Mouse (Mus musculus) gastrocnemius, postnatal 25 days (tissue): ENCODE results near the gene Col6a5. TPM values are rescaled to one million over a fixed set of nuclear protein-coding genes. Genes with fewer than 3 reads are reported as not detected.
A peak's percentile ranks its signal among the peaks of the same experiment; 100 is the strongest.
"Not testable (repeated sequence)": the region's sequence is repeated elsewhere in the genome, so short reads cannot be mapped to it uniquely, and the experiment has no call there.

Experiments
- DNase-seq: peaks from one replicate; pipeline ENCODE4 v3.0.0; 2022
- total RNA-seq, 2 experiments: library from RNA; stranded (reverse); gene quantifications; 1 replicate in 1 of 2; 2 replicates in 1 of 2; pipeline ENCODE4 v1.2.3; 2021

Gene Col6a5
- total RNA-seq, 2 experiments from 2014 or later: 0.19 to 0.54 TPM

DNA sequence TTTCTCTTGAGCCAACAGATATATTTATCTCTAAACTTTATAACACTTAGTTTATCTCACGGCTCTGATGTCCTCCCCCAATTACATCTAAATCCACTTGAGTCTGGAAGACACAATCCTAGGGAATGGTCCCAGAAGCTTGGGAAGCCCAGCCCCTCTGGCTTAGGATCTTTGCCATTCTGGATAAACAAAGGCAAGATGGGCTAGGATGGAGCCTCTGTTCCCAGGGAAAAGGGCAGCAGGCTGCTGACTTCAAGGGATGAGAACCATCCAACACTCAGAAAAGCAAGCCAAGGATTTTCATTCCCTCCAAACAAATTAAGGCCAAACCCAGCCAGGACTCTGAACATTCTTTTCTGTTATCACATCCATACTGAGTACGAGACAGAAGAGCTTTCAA, 51.1 kb downstream of the Col6a5 start:
- no peak for DNase-seq

DNA sequence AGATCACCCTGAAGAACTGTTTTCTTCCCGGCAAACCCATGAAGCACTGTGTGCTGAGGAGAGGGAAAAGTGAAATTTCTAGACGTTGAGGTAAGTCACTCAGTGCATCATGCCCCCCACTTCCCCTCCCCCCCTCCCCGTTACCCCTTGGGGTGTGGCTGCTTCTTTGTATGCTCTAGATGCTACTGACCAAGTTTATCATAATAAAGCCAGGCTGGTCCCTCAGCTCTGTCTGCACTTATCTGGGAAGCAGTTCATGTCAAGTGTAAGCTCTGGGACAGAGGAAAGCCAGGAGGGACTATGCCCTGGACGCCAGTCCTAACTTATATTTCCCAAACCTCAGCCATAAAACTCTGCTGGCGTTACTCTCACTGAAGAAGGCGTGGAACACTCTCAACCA, 53.0 kb downstream of the Col6a5 start:
- DNase-seq: no peak

DNA sequence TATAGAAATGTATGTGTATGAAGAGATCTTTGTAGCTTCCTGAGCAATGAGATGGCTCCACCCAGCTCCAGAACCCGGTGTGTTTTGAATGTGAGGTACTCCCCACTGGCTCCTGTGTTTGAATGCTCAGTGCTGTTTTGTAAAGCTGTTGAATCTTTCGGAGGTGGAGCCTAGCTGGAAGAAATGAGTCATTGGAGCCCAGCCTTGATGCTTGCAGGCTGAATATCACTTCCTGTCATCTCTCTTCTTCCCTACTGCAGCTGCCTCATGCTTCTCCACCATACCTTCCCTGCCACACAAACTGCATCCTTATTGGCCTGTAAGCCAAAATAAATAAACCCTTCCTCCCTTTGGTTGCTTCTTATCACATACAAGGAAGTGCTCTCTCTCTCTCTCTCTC, 72.9 kb downstream of the Col6a5 start:
- no peak for DNase-seq

DNA sequence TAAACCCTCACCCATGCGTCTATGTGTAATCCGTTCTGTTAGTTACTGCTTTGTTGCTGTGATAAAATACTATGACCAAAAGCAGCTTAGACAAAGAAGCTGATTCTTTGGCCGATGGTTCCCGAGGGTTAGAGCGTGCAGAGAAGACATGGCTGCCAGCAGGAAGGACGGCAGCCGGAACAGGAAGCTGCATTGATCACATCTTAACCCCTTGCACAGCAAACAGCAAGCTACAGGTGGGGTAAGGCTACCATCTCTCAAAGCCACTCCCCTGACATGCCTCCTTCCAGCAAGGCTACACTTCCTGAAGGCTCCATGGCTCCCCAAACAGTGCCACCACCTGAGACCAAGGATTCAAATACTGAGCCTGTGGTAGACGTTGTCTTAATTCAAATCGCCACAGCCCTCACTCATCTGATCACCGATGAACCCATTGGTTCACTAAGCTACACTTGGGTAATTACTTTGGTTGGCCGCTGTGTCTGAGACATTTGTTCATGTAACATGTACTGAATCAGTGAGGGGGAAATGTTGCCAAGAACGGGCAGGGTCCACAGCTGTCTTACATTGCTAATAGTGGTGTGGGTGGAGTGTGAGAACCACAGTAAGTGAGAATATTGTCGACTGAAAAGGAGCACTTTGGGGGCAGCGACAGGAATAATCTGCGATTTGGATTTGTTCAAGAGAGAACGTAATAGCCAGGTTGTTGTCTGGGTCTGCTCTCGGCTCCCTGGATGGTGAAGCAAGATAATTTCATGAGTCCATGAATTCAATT, 75.6 kb downstream of the Col6a5 start:
- no peak for DNase-seq

DNA sequence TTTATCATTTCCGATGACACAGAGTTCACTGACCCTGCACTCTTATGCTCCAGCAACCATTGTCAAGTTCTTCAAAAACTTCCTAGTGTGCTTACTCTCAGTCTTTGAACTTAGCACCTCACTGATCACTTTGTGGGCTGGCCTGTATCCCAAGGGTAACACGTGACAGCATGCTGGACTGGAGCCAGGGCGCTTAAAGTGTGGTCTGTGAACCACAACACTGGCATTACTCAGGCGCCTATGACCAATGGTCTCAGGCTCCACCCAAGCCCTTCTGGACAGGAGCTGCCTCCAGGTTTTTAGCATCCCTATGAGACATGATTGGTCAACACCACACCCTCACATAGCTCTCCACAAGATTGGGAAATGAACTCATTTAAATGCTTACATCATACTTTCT, 79.7 kb downstream of the Col6a5 start:
- peak; percentile 11 for DNase-seq

DNA sequence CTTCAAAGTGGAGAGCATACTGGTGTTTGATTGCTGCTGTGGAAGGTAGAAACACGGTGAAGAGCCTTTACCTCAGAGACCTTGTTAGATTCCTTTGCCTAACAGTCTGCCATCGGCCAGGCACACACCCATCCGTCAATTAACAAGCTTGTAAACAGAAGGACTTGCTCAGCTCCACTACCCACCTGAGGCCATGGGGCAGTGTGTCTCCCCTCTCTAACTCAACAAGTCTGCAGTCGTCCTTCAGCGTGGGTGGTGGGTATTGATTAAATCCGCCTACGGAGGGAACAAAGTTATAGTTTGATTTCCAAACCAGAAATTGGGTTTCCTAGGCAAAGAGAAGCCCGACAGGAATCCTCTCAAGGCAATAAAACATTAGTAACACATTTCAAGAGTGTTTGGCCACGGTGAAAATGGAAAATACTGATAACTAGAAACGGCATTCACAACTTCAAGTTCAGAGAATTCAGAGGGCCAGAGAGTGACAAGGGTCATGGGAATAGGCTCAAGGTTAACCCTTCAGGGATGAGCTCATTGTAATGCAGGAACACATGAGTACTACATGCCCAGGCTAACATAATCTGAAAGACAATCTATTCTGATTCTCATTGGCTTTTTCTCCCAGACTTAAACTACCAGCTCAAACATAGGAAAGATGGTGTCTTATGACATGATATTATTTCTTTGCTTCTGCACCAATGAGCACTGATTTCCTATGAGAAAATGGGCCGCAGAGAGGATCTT, 81.9 kb downstream of the Col6a5 start:
- no peak for DNase-seq

DNA sequence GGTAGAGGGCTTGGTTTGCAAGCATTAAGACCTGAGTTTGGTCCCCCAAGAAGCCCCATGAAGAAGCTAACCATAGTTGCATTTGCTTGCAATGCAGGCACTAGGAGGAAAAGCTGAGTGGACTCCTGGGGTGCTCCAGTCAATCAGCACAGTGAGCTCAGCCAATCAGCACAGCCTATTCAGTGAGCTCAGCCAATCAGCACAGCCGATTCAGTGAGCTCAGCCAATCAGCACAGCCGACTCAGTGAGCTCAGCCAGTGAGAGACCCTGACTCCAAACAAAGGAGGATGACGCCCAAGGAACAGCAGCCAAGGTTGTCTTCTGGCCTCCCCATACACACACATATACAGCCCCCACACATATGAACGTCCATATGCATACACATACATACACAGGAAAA, 84.3 kb downstream of the Col6a5 start:
- DNase-seq: no peak

DNA sequence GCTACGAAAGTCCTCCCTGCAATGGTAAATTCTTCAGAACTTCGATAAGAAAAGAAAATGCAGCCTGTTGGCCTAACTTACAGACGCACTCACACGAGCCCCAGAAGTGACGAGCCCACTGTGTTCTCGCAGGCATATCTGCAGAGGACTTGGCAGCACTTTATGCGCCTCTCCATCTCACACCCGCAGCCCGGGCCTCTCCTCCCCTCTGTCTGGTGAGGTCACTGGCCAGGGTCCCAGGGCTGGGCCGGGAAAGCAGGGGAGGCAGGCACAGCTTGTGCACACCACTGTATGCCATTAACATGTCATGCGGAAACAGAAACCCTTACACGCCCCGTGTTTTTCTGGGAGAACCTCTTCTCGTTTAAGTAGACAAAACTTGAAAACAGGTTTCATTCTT, 88.8 kb downstream of the Col6a5 start:
- peak; percentile 19 for DNase-seq

DNA sequence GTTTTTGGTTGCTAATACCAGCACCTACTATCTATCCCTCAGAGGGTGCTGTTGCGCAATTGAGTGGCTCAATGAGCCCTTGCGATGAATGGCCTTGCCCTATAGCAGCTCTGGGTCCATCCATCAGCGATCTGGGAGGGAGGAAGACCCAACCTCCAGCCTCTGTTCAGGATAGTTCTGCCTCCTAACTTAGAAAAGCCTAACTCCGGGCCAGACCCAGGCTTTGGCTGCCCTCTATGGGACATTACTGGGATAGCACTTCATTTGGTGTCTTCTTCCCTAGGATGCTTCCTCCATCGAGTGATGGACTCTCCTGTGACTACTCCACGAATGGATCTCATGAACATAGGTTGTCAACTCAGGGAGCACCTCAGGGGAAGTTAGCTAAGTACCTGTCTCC, 102.7 kb downstream of the Col6a5 start:
- peak; percentile 16 for DNase-seq

DNA sequence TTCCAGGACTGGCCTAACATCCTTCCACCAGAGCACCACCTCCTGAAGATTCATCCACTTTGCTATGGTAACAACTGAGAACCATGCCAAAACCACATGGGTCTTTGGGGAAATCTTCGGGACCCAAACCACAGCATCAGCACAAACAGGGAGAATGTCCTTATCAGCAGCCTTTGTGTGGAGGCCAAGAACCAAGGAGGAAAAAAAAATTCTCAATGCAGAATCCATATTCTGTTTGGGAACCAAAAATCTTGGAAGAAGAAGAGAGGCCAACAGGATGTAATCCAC, 107.7 kb downstream of the Col6a5 start:
- DNase-seq: no peak

DNA sequence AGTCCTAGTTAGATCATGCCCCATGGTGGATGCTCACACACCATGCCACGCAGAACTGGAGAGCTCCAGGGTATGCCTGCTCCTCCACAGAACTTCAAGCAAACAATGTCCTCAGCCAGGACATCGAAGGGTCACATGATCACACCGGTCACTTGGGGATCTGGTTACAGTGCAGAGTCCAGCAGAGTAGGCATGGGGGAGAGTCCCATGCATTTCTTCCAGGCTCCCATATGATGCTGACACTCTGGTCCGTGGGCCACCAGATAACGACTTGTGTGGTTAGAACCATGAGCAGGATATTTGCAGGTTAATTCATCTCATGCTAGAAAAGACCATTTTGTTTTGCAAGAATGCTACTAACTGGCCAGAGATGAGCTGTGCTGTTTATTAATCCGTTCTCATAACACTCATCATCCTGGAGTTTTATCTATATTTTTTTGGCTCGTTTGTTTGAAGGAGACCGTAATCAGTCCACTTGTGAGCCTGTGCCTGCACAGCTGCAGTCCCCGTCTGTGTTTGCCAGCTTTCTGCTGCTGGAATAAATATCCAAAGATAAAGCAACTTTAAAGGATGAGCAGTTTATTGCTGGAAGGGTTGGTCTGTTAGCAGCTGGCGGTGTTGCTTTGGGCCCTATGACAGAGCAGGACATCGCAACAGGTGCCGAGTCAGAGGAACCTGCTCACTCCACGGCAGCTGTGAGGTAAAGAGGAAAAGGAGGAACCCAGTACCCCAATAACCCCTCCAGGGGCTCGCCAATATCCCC, 108.2 kb downstream of the Col6a5 start:
- peak; percentile 21 for DNase-seq

DNA sequence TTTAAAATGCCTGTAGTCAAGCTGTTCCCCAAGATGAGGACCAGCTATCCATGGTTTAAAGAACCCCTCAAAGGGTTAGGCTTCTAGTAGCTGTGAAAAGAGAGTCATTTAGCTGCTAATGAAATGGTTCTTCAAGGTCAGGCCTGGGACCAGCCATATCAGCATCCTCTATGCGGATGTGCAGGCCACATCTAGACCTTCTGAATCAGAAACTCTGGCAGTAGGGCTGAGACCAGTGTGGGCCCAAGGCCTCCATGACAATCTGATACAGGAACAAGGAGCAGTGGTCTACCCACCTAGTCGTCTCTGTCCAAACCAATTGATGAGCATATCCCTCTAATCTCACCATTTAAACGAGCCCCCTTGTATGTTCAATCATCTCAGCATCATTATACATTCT, 109.4 kb downstream of the Col6a5 start:
- DNase-seq: no peak

DNA sequence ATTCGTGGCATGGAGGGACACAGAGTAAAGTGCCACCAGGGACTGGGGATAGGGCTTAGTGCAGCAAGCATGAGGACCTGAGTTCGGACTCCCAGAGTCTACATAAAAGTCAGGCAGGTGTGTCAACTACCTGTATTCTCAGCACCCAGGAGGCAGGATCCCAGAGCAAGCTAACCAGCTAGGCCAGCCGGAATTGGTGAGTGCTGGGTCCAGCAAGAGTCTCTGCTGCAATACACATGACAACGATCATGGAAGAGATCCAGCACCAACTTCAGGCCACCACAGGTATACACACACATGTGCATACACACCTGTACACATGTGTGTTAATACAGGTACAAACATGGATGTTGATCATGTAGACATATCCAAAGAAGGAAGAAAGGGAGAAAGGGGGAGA, 112.0 kb downstream of the Col6a5 start:
- DNase-seq: no peak

DNA sequence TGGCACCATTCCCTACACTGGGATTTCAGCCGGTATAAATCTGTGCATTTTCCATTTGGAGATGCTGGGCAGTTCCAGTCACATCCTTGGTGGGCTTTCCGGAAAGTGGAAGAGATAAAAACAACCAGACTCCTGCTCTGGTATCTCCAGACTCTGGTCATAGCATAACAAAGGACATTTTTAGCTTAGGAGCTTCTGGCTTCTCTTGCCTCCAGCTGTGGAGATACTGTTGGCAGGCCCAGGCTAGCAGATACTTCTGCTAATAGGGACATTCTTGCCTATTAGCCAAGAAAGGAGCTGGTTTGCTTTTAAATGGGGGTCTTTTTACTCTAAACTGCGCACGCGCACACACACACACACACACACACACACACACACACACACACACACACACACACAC, 113.2 kb downstream of the Col6a5 start:
- peak; percentile 23 for DNase-seq

DNA sequence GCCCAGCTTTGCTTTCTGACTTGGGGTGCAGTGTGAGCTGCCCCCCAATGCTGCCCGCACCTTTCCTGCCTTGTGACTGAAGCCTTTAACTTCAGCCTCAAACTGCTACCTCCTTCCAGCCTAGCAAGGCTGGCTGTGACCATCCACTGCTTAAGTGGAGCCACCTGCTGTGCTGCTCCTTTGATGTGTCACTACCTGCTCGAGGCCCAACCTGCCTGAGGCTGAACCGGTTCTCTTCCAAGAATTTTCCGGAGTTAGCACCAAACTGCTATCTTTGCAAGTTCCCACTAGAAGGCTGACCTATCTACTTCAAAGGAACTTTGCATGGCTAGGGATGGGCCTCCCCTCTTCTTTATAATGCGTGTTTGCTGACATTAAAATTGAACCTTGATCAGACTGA, 119.1 kb downstream of the Col6a5 start:
- DNase-seq: not testable (repeated sequence)

DNA sequence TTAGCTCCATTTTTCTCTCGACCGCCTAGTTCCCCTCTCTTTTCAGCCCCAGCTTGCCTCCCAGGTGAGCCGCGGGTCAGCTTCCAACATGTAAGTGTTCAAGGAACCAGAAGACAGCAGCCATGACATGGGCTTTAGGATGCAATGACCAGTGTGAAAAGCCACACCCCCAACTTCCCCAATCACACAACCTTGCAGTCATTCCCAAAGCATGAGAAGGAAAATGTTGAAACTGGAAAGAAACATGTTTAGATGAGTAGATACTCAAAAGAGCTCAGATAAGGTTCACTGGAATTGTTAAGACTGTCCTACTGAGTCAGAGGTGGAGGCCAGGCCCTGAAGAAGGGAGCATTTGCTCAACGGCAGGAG, 121.3 kb downstream of the Col6a5 start:
- no peak for DNase-seq

DNA sequence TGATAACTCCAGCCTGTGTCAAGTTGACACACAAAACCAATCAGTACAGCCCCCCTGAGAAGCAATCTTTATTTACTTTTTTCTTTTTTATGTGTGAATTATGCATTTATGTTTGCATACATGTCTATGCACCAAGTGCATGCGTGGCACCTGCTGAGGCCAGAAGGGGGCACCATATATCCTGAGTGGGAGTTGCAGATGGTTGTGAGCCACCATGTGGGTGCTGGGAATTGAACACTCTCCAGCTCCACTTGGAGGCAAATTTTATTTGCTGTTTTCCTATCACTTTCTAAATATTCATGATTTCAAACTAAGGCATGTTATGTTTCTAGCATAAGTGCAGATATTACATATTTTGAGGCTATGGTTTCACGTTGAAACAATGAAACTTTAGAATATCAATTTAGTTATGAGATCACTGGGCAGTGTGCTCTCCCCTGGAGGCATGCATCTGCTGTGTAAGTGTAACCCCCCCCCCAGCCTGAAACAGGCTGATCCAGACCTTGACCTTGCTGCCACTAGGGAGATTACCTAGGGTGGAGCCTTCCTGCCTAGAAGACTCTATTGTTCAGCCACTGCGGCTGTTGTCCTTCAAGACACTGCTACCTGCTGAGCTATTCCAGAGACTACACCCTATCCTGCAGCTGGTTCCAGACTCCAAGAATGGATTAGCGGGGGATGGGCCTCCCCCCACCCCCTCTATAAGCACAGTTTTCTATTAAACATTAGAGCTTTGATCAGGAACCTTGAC, 121.9 kb downstream of the Col6a5 start:
- no peak for DNase-seq

DNA sequence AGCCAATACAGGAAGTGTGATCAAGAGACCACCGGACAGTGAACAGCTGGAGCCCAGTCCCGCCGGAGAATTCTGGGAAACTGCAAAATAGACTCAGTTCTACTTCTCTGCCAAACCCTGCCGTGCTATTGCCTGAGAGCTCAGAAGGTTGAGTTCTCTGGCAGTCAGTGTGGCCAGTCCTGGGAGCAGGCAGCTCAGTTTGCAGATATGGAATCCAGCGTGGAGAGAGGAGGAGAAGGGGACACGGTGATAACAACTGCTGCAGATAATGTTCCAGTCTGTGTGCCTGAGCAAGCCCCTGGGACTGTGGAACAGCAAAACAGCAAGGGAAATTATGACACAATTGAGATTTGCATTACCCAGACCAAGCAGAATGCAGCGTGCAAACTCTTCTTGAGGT, 124.9 kb downstream of the Col6a5 start:
- DNase-seq: peak; percentile 48

DNA sequence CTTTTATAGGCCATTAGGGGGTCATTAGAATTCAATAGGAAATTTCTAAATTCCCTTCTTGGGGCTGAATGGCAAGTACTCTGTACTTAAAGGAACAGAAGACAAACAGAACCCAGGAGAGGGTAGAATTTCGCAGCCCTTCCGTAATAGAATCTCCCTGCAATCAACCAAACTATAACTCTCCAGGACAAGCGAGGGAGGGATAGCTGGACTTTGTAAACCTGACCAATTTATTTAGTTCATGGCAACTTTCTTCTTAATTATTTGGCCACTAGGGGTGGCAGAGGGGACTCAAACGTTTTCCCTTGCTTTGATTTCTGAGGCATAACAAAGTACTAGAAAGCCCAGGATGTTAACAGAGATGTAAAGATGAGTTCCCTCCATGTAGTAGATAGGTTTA, 125.6 kb downstream of the Col6a5 start:
- no peak for DNase-seq

DNA sequence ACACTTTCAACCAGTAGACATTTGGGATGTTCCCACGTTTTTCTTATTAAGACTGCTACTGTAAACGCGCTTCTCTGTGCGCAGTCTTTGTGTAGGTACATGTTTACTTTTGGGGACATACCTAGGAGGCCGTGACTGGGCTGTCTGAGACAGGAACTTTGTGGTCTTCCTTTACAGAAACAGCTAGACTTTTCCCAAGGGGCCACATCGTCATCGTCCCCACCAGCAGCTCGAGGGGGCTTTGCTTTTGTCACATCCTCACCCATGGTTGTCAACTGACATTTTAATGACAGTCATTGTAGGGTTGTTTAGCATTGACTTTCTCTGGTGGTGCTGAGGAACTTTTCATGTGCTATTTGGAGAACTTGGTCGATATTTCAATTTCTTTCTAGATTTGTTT, 129.2 kb downstream of the Col6a5 start:
- no peak for DNase-seq

DNA sequence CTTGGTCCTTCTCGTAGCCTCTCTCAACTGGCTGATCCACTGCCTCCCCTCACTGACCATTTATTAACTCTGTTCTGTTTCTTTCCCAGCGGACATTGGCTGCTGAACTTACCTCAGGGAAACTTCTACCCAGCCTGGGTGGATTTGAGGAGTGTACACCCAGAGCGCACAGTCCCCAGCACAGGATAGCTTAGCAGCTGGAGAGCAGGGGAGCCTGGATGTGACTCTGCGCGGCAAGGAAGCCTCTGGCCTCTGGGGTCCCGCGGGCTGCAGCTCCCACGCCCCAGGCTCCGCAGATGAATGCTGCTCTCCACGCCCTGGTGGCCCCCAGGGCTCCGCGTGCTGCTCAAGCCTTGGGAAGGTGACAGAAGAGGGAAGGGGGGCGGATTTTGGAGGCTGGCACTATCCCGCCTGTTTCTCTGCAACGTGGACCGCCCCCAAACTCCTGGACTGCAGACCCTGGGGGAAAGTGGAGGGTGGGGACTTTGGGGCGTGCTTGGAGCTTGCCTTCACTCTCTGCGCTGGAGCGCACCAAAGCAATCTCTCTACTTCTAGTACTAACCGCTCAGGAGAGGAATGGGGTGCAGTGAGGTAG, 132.6 kb downstream of the Col6a5 start, which contains the start of gene Col6a6:
Col6a6 (minus strand) TSS at position 370 of the 595 bp plus-strand sequence.
- DNase-seq: peak; percentile 19

DNA sequence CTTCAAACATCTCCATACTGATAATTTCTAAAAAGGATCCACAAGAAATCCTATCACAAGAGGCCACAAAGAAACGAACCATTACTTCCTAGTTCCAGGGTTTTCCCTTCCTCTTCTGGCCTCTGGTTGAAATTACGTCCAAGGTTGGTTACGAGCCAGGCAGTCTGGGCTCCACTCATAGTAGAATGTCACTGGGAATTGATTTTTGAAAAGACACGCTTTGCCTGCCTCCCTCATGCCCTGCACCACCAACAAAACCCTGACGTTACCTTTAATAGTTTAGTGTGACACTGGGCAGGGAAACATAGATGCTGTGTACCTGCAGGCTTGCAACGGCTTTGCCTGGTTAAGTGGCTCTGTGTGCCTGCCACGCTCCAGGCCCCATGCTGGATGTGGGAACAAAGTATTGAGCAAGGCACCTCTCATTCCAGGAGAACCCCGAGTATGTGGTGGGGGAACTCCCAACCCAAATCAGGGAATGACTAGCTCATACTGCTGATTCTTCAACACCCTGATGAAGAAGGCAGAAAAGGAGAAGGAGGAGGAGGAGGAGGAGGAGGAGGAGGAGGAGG, 133.3 kb downstream of the Col6a5 start:
- DNase-seq: peak; percentile 19
